Mouse (Mus musculus) lung, adult 2 months (tissue): Measurements from ENCODE around the gene Zfp420.

Experiments
- CTCF ChIP-seq: fragments of 200-500 bp; IDR thresholded peaks from 2 replicates; pipeline ENCODE4 v1.5.1; 2011; ENCODE audit warnings: mild to moderate bottlenecking, low read length, control low read depth; ENCODE audit not compliant: insufficient read depth
- POLR2A ChIP-seq: fragments of 200-500 bp; IDR thresholded peaks from 2 replicates; pipeline ENCODE4 v1.6.1; 2011; ENCODE audit warnings: low read depth, mild to moderate bottlenecking, control low read depth, low read length, borderline replicate concordance; ENCODE audit errors: extremely low read depth

GRCm38 (mm10) chr7:29905966-29906681 lies 46.3 kb downstream of the Zfp420 start, which contains the start of gene Zfp27:
- TF ChIP-seq POLR2A (peak; percentile 45; the same call in 1 of the 2 replicates), CTCF (no peak)
